Mouse (Mus musculus): ENCODE measurements around the gene Psmd8. TPM values are rescaled to one million over a fixed set of nuclear protein-coding genes. Genes with fewer than 3 reads are reported as not detected.
"Not testable (repeated sequence)": the region's sequence is repeated elsewhere in the genome, so short reads cannot be mapped to it uniquely, and the experiment has no call there.

Psmd8 gene
- polyA plus RNA-seq, 1 experiment from 2014 or later: 277 TPM

DNA sequence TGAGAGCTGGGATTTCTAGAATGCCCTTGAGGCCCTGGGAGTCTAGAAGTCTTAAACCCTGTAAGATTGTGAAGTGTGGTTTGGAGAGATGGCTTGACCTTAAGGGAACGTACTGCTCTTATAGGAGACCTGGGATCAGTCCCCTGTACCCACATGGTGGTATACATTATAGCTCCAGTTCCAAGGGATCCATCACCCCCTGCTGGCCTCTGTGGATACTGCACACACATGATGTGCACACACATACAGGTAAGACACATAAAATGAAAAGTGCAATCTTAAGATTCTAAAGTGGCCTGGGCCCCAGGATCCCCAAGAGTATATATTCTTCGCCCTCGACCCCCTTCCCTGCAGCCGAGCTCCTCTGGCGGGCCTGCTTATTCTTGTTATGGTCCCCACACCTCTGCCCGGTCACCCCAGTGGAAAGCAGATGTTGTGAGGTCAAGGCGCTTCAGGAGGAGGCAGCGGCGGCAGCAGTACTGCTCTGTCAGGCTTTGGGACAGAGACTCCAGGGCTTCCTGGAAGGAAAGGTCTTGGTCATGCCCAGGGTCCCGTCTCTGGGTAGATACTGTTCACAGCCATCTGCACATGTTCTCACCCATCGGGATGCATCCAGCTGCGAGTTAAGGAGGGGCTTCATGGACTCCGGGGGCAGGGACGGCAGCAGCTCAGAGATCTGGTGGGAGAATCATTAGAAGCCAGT lies 26.3 kb downstream of the Psmd8 start:
- WGBS: 94% methylated on average over 14 of the region's 14 CpGs

DNA sequence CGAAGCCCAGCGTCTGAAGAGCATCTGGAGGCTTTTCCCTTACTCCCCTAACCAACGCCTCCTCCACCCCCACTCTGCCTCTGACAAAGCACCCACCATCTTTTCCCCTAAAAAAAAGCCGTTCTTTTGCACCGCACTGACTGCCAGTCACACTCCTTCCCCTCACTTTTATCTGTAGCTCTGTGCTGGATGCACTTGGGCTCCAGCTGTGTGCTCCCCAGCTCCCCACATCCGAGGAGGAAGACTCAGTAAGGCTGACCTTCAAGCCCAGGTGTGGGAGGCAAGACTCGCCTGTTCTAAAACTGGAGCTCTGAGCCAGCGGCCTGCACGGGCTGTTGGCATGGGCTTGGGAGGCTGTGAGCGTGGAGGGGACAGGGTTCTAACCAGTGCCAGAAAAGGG lies 29.0 kb downstream of the Psmd8 start:
- H3K36me3 ChIP-seq (ENCODE audit: control insufficient read depth, insufficient read depth, low read length): no peaks in the 10 kb centered on the region
- DNase-seq (ENCODE audit: low spot score) (no peak), ATAC-seq (replicated peaks; ENCODE audit: low FRiP score, low TSS enrichment, low read depth) (no peak)
- no peak overlapping the region for H3K9ac ChIP-seq (ENCODE audit: low read length)
- WGBS: 63% methylated on average over 10 of the region's 10 CpGs
- peaks cover 5% of the 10 kb centered on the region; the same call in 1 of the 2 replicates for H3K9me3 ChIP-seq (ENCODE audit: control insufficient read depth, low read length)
- no peaks in the 10 kb centered on the region for H3K4me1 ChIP-seq (replicated peaks; ENCODE audit: control insufficient read depth, insufficient read depth, low read length)
- no peak overlapping the region for H3K4me3 ChIP-seq (ENCODE audit: low read depth, low read length)
- no peaks in the 10 kb centered on the region for H3K27me3 ChIP-seq (replicated peaks; ENCODE audit: control insufficient read depth, insufficient read depth, low read length)
- no peak overlapping the region for H3K4me2 ChIP-seq (ENCODE audit: low read length)
- no peak overlapping the region for H3K27ac ChIP-seq (ENCODE audit: low read depth)

More for the DNA sequence above, 26.3 kb downstream of the Psmd8 start:
- DNase-seq (ENCODE audit: low spot score): no peak
- no peak overlapping the region for H3K4me3 ChIP-seq (ENCODE audit: low read depth, low read length)
- no peak overlapping the region for H3K4me2 ChIP-seq (ENCODE audit: low read length)
- ATAC-seq (replicated peaks; ENCODE audit: low FRiP score, low TSS enrichment, low read depth): no peak
- peaks cover 5% of the 10 kb centered on the region; the same call in 1 of the 2 replicates for H3K9me3 ChIP-seq (ENCODE audit: control insufficient read depth, low read length)
- H3K27me3 ChIP-seq (replicated peaks; ENCODE audit: control insufficient read depth, insufficient read depth, low read length): peaks cover 10% of the 10 kb centered on the region
- H3K4me1 ChIP-seq (replicated peaks; ENCODE audit: control insufficient read depth, insufficient read depth, low read length): no peaks in the 10 kb centered on the region; the same call in 1 of the 2 replicates
- H3K9ac ChIP-seq (ENCODE audit: low read length): no peak overlapping the region
- H3K36me3 ChIP-seq (ENCODE audit: control insufficient read depth, insufficient read depth, low read length): no peaks in the 10 kb centered on the region
- H3K27ac ChIP-seq (ENCODE audit: low read depth): no peak overlapping the region

DNA sequence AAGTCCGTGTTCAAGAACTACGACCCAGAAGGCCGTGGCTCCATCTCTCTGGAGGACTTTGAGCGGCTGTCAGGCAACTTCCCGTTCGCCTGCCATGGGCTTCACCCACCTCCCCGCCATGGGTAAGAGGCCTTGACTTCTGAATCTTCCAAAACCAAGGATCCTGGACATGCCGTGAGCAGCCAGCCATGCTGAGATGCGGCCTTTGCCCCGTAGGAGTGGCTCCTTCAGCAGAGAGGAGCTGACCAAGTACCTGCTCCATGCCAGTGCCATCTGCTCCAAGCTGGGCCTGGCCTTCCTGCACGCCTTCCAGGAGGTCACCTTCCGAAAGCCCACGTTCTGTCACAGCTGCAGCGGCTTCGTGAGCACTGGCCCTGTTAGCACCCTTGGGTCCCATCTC lies 31.7 kb downstream of the Psmd8 start:
- H3K4me3 ChIP-seq (ENCODE audit: low read depth, low read length): no peak overlapping the region
- H3K9ac ChIP-seq (ENCODE audit: low read length): no peak overlapping the region
- no peaks in the 10 kb centered on the region for H3K9me3 ChIP-seq (ENCODE audit: control insufficient read depth, low read length)
- WGBS: 92% methylated on average over 15 of the region's 15 CpGs
- H3K36me3 ChIP-seq (ENCODE audit: control insufficient read depth, insufficient read depth, low read length): no peaks in the 10 kb centered on the region
- no peak overlapping the region for H3K4me2 ChIP-seq (ENCODE audit: low read length)
- ATAC-seq (replicated peaks; ENCODE audit: low FRiP score, low TSS enrichment, low read depth) (no peak), DNase-seq (ENCODE audit: low spot score) (no peak)
- no peaks in the 10 kb centered on the region for H3K4me1 ChIP-seq (replicated peaks; ENCODE audit: control insufficient read depth, insufficient read depth, low read length)
- no peak overlapping the region for H3K27ac ChIP-seq (ENCODE audit: low read depth)
- H3K27me3 ChIP-seq (replicated peaks; ENCODE audit: control insufficient read depth, insufficient read depth, low read length): no peaks in the 10 kb centered on the region

DNA sequence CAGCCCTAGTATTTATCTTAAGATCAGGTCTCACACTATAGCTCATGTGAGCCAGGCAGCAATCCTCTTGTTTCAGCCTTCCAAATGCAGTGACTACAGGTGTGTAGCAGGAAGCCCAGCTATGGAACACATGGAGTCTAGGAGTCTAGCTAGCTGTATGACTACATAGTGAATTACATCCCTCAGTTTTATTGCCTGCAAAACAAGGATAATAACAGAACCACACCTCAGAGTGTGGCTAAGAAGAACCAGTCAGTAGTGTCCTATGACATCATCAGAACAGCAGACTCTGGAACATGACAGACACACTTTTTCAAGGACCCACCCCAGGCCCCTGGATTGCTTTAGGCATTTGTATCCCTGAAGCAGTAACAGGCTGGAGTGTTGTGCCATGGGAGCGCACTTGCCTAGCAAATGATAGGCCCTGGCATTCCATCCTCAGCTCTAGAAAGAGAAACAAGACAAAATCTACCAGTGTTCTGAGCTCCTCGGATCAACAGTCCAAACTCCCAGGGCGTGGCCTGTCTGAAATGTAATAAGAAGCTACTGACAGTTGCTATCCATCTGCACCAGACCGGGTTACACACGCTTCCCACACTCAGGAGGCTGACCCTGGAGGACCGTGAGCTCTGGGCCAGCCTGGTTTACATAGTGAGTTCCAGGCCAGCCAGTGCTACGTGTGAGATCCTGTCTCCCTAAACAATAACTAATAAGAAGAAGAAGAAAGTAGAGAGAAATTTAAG lies 33.7 kb downstream of the Psmd8 start:
- Histone ChIP-seq H3K4me1 (replicated peaks; ENCODE audit: control insufficient read depth, insufficient read depth, low read length) (no peaks in the 10 kb centered on the region), H3K36me3 (ENCODE audit: control insufficient read depth, insufficient read depth, low read length) (no peaks in the 10 kb centered on the region), H3K4me2 (ENCODE audit: low read length) (no peak overlapping the region), H3K9ac (ENCODE audit: low read length) (no peak overlapping the region), H3K9me3 (ENCODE audit: control insufficient read depth, low read length) (no peaks in the 10 kb centered on the region), H3K27me3 (replicated peaks; ENCODE audit: control insufficient read depth, insufficient read depth, low read length) (no peaks in the 10 kb centered on the region), H3K27ac (ENCODE audit: low read depth) (no peak overlapping the region), H3K4me3 (ENCODE audit: low read depth, low read length) (no peak overlapping the region)
- 75% methylated on average over 7 of the region's 7 CpGs for WGBS
- DNase-seq (ENCODE audit: low spot score) (no peak), ATAC-seq (replicated peaks; ENCODE audit: low FRiP score, low TSS enrichment, low read depth) (0 out of 2 replicates have a peak, but pooled peaks have one; percentile 32)

DNA sequence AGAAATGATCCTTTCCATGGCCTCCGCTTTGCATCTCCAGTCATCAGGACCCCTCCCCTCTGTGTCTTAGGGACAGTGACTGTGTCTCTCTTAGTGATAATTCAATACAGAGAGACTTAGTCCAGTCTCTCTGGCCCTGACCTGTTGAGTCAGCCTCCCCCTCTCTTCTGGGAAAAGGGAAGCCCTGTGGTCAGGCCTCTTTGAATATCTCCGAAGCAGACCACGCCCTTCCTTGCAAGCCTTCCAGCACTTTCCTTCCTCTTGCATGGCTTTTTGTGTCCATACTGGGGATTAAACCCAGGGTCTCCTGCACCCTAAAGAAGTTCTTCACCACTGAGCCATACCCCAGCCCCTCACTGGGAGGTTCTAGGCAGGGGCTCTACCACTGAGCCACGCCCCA lies 36.5 kb downstream of the Psmd8 start:
- DNase-seq (ENCODE audit: low spot score): no peak
- no peaks in the 10 kb centered on the region for H3K27me3 ChIP-seq (replicated peaks; ENCODE audit: control insufficient read depth, insufficient read depth, low read length)
- H3K9ac ChIP-seq (ENCODE audit: low read length): no peak overlapping the region
- no peaks in the 10 kb centered on the region for H3K36me3 ChIP-seq (ENCODE audit: control insufficient read depth, insufficient read depth, low read length)
- no peaks in the 10 kb centered on the region for H3K9me3 ChIP-seq (ENCODE audit: control insufficient read depth, low read length)
- 84% methylated on average over 3 of the region's 4 CpGs for WGBS
- no peak for ATAC-seq (replicated peaks; ENCODE audit: low FRiP score, low TSS enrichment, low read depth)
- no peak overlapping the region for H3K4me3 ChIP-seq (ENCODE audit: low read depth, low read length)
- H3K4me1 ChIP-seq (replicated peaks; ENCODE audit: control insufficient read depth, insufficient read depth, low read length): no peaks in the 10 kb centered on the region
- no peak overlapping the region for H3K4me2 ChIP-seq (ENCODE audit: low read length)
- no peak overlapping the region for H3K27ac ChIP-seq (ENCODE audit: low read depth)

DNA sequence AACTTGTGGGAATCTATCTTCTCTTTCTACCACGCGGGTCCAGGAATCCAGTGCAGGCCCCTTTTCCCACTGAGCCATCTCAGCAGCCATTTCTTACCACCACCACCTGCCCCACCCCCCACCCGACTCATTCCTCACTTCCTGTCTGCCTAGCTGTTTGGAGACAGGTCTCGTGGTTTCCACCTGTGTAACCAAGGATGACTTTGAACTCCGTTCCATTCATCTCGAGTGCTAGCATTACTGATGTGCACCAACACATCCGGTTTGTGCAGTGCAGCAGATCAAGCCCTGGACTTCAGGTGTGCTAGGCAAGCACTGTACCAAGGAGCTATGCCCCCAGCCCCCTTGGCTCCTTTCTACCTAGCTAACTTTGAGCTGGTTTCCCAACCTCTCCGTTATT lies 39.1 kb downstream of the Psmd8 start:
- 76% methylated on average over 8 of the region's 8 CpGs for WGBS
- no peaks in the 10 kb centered on the region for H3K36me3 ChIP-seq (ENCODE audit: control insufficient read depth, insufficient read depth, low read length)
- ATAC-seq (replicated peaks; ENCODE audit: low FRiP score, low TSS enrichment, low read depth) (no peak), DNase-seq (ENCODE audit: low spot score) (no peak)
- H3K27me3 ChIP-seq (replicated peaks; ENCODE audit: control insufficient read depth, insufficient read depth, low read length): no peaks in the 10 kb centered on the region
- no peak overlapping the region for H3K9ac ChIP-seq (ENCODE audit: low read length)
- H3K4me1 ChIP-seq (replicated peaks; ENCODE audit: control insufficient read depth, insufficient read depth, low read length): no peaks in the 10 kb centered on the region
- H3K4me2 ChIP-seq (ENCODE audit: low read length): no peak overlapping the region
- H3K27ac ChIP-seq (ENCODE audit: low read depth): no peak overlapping the region
- H3K4me3 ChIP-seq (ENCODE audit: low read depth, low read length): no peak overlapping the region
- H3K9me3 ChIP-seq (ENCODE audit: control insufficient read depth, low read length): no peaks in the 10 kb centered on the region

DNA sequence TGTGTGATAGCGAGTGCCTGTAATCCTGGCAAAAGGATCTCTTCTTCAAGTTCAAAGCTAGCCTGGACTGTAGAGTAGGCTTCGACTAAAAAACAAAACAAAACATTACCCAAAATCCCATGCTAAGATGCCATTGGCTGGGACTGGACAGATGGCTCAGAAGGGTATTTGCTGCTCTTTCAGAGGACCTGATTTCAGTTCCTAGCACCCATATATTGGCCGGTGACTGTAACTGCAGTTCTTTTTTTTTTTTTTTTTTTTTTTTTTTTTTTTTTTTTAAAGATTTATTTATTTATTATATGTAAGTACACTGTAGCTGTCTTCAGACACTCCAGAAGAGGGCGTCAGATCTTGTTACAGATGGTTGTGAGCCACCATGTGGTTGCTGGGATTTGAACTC lies 41.3 kb downstream of the Psmd8 start:
- not testable (repeated sequence) for H3K27ac ChIP-seq (ENCODE audit: low read depth); H3K9ac ChIP-seq (ENCODE audit: low read length); ATAC-seq (replicated peaks; ENCODE audit: low FRiP score, low TSS enrichment, low read depth); H3K4me3 ChIP-seq (ENCODE audit: low read depth, low read length); H3K27me3 ChIP-seq (replicated peaks; ENCODE audit: control insufficient read depth, insufficient read depth, low read length); H3K9me3 ChIP-seq (ENCODE audit: control insufficient read depth, low read length); DNase-seq (ENCODE audit: low spot score); H3K36me3 ChIP-seq (ENCODE audit: control insufficient read depth, insufficient read depth, low read length); H3K4me1 ChIP-seq (replicated peaks; ENCODE audit: control insufficient read depth, insufficient read depth, low read length); H3K4me2 ChIP-seq (ENCODE audit: low read length)
- 88% methylated on average over 3 of the region's 4 CpGs for WGBS

DNA sequence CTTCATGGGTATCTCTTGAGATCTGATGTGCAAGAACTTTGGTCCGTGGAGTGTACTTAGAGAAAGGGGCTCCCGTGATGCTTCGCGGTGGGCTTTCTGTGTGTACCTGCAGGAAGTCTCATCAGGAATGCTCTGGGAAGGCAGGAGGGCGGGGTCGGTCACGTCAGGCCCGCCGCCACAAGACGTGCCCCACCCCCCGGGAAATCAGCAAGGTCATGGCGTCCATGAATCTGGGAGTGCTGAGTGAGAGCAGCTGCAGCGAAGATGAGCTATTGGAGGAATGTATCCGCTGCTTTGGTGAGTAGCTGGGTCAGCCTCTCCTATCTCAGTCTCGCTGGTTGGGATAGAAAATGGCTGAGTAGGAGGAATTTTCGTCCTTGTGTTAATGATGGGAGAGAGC lies 43.1 kb downstream of the Psmd8 start:
- Histone ChIP-seq H3K4me3 (ENCODE audit: low read depth, low read length) (no peak overlapping the region), H3K36me3 (ENCODE audit: control insufficient read depth, insufficient read depth, low read length) (no peaks in the 10 kb centered on the region), H3K4me2 (ENCODE audit: low read length) (no peak overlapping the region), H3K27ac (ENCODE audit: low read depth) (no peak overlapping the region), H3K4me1 (replicated peaks; ENCODE audit: control insufficient read depth, insufficient read depth, low read length) (0 out of 2 replicates have a peak, but pooled peaks cover 10% of the 10 kb centered on the region), H3K9ac (ENCODE audit: low read length) (no peak overlapping the region), H3K27me3 (replicated peaks; ENCODE audit: control insufficient read depth, insufficient read depth, low read length) (no peaks in the 10 kb centered on the region), H3K9me3 (ENCODE audit: control insufficient read depth, low read length) (no peaks in the 10 kb centered on the region)
- WGBS: 39% methylated on average over 16 of the region's 16 CpGs
- no peak for ATAC-seq (replicated peaks; ENCODE audit: low FRiP score, low TSS enrichment, low read depth)
- DNase-seq (ENCODE audit: low spot score): no peak

Data from intestine, embryonic 14.5 days (tissue).